Mouse (Mus musculus) cerebellum, postnatal 14 days (tissue): ENCODE data around the gene Ccl28.
A peak's percentile ranks its signal among the peaks of the same experiment; 100 is the strongest.
"Not testable (repeated sequence)": the region's sequence is repeated elsewhere in the genome, so short reads cannot be mapped to it uniquely, and the experiment has no call there.

Experiments used
- DNase-seq, 2 experiments: peaks; one replicate each; pipeline ENCODE4 v3.0.0; 2021; ENCODE audit warnings: mixed read lengths in 2 of 2

Ccl28 gene

GRCm38 (mm10) chr13:119649699-119650046 lies 26.1 kb downstream of the Ccl28 start:
- no peak for DNase-seq

GRCm38 (mm10) chr13:119654734-119655133 lies 31.1 kb downstream of the Ccl28 start:
- no peak for DNase-seq

GRCm38 (mm10) chr13:119656246-119656645 lies 32.6 kb downstream of the Ccl28 start:
- no peak for DNase-seq

- DNase-seq: no peak
These were observed 33.3 kb downstream of the Ccl28 start for GRCm38 (mm10) chr13:119656846-119657416.

GRCm38 (mm10) chr13:119661420-119661819 lies 37.8 kb downstream of the Ccl28 start:
- DNase-seq: peak in 1 of 2 experiments; percentile 35

GRCm38 (mm10) chr13:119678794-119679193 lies 55.2 kb downstream of the Ccl28 start:
- DNase-seq: no peak

- DNase-seq: no peak
These were observed 56.1 kb downstream of the Ccl28 start for GRCm38 (mm10) chr13:119679721-119680120.

GRCm38 (mm10) chr13:119681161-119681560 lies 57.5 kb downstream of the Ccl28 start:
- no peak for DNase-seq

GRCm38 (mm10) chr13:119684416-119685177 lies 61.0 kb downstream of the Ccl28 start:
- no peak for DNase-seq

GRCm38 (mm10) chr13:119689709-119690038 lies 66.1 kb downstream of the Ccl28 start:
- DNase-seq: no peak

- DNase-seq: peak; percentile 100
These were observed 66.6 kb downstream of the Ccl28 start, which contains the start of gene Hmgcs1 for GRCm38 (mm10) chr13:119690039-119690728. TSS of gene Hmgcs1 (plus strand) at chr13:119690379.

GRCm38 (mm10) chr13:119690876-119691620 lies 67.4 kb downstream of the Ccl28 start:
- DNase-seq: peak; percentile 69 to 75

GRCm38 (mm10) chr13:119691958-119692357 lies 68.3 kb downstream of the Ccl28 start:
- DNase-seq: not testable (repeated sequence)

GRCm38 (mm10) chr13:119695676-119696075 lies 72.1 kb downstream of the Ccl28 start:
- no peak for DNase-seq

GRCm38 (mm10) chr13:119696496-119696895 lies 72.9 kb downstream of the Ccl28 start:
- DNase-seq: no peak

- no peak for DNase-seq
These were observed 74.8 kb downstream of the Ccl28 start for GRCm38 (mm10) chr13:119698436-119698835.
